Mouse (Mus musculus) neural tube, embryonic 13.5 days (tissue): Measurements from ENCODE around the gene Hspa4. TPM values are rescaled to one million over a fixed set of nuclear protein-coding genes. Genes with fewer than 3 reads are reported as not detected.

ENCODE experiments used
- ATAC-seq: fragments of 200-750 bp; cut with Nextera tagmentation; 2 replicates; pipeline ENCODE4 v1.8.0; 2017; ENCODE audit warnings: low read depth, mild to moderate bottlenecking, moderate TSS enrichment, moderate library complexity
- H3K27ac ChIP-seq: fragments of 300-500 bp; sonication (generic); replicated peaks from 2 replicates; pipeline ENCODE4 v1.5.1; 2015; ENCODE audit warnings: moderate library complexity, mild to moderate bottlenecking, inconsistent platforms
- H3K27me3 ChIP-seq: fragments of 300-500 bp; sonication (generic); 2 replicates; pipeline ENCODE4 v1.6.1; 2015; ENCODE audit warnings: mild to moderate bottlenecking, inconsistent platforms
- H3K36me3 ChIP-seq: fragments of 300-500 bp; sonication (generic); 2 replicates; pipeline ENCODE4 v1.6.1; 2015; ENCODE audit warnings: mild to moderate bottlenecking, inconsistent platforms
- H3K4me1 ChIP-seq: fragments of 300-500 bp; sonication (generic); replicated peaks from 2 replicates; pipeline ENCODE4 v1.6.1; 2015; ENCODE audit warnings: inconsistent platforms
- H3K4me2 ChIP-seq: fragments of 300-500 bp; sonication (generic); 2 replicates; pipeline ENCODE4 v1.6.1; 2015; ENCODE audit warnings: inconsistent platforms, mild to moderate bottlenecking, moderate library complexity
- H3K4me3 ChIP-seq: fragments of 300-500 bp; sonication (generic); 2 replicates; pipeline ENCODE4 v1.5.1; 2015; ENCODE audit warnings: mild to moderate bottlenecking, inconsistent platforms
- H3K9ac ChIP-seq: fragments of 300-500 bp; sonication (generic); 2 replicates; pipeline ENCODE4 v1.6.1; 2015; ENCODE audit warnings: moderate library complexity, mild to moderate bottlenecking, inconsistent platforms
- H3K9me3 ChIP-seq: fragments of 300-500 bp; sonication (generic); 2 replicates; pipeline ENCODE4 v1.6.1; 2016; ENCODE audit warnings: inconsistent platforms
- WGBS: fragments of 180-500 bp; shearing (Covaris S2); methylation state at CpG from one replicate; pipeline ENCODE4 v1.1.7; 2015; 5-methylcytosine and 5-hydroxymethylcytosine counted together
- polyA plus RNA-seq: library from polyadenylated mRNA; unstranded; fragments of >200 nt; fragmentation: Nextera tagmentation; extraction: Ambion mirVana; gene quantifications from 2 replicates; pipeline ENCODE4 v1.2.1, GENCODE M21; 2015

Gene Hspa4
- polyA plus RNA-seq, 1 experiment from 2014 or later, result 56.1 TPM

- no peak overlapping the region for H3K9ac ChIP-seq
- H3K36me3 ChIP-seq, result no peaks in the 10 kb centered on the region
- H3K4me3 ChIP-seq, result no peak overlapping the region
- peaks cover 12% of the 10 kb centered on the region; the same call in 1 of the 2 replicates for H3K4me1 ChIP-seq
- H3K27me3 ChIP-seq, result no peaks in the 10 kb centered on the region
- no peak overlapping the region for H3K27ac ChIP-seq
- ATAC-seq, result no peak
- no peaks in the 10 kb centered on the region for H3K9me3 ChIP-seq
- 79% methylated on average over 9 of the region's 9 CpGs for WGBS
- no peak overlapping the region for H3K4me2 ChIP-seq
Measured at GRCm38 (mm10) chr11:53233590-53233989, 66.7 kb downstream of the Hspa4 start.

GRCm38 (mm10) chr11:53231836-53232235, 68.4 kb downstream of the Hspa4 start:
- WGBS, result 59% methylated on average over 5 of the region's 5 CpGs
- Histone ChIP-seq H3K4me2 (no peak overlapping the region), H3K27me3 (no peaks in the 10 kb centered on the region), H3K27ac (no peak overlapping the region), H3K9me3 (no peaks in the 10 kb centered on the region), H3K36me3 (no peaks in the 10 kb centered on the region), H3K9ac (no peak overlapping the region), H3K4me1 (peaks cover 12% of the 10 kb centered on the region; the same call in 1 of the 2 replicates), H3K4me3 (no peak overlapping the region)
- ATAC-seq, result no peak

- Histone ChIP-seq H3K36me3 (no peaks in the 10 kb centered on the region), H3K9me3 (no peaks in the 10 kb centered on the region; the same call in 1 of the 2 replicates), H3K4me2 (no peak overlapping the region), H3K27ac (no peak overlapping the region), H3K27me3 (no peaks in the 10 kb centered on the region), H3K9ac (no peak overlapping the region), H3K4me1 (peaks cover 12% of the 10 kb centered on the region; the same call in 1 of the 2 replicates), H3K4me3 (no peak overlapping the region)
- ATAC-seq, result no peak
- 65% methylated on average over 3 of the region's 3 CpGs for WGBS
Measured at GRCm38 (mm10) chr11:53229011-53229410, 71.2 kb downstream of the Hspa4 start.

GRCm38 (mm10) chr11:53210876-53211275, 89.4 kb downstream of the Hspa4 start:
- Histone ChIP-seq H3K36me3 (no peaks in the 10 kb centered on the region), H3K4me3 (no peak overlapping the region), H3K4me2 (no peak overlapping the region), H3K4me1 (no peaks in the 10 kb centered on the region), H3K9me3 (no peaks in the 10 kb centered on the region), H3K27ac (no peak overlapping the region), H3K27me3 (no peaks in the 10 kb centered on the region), H3K9ac (no peak overlapping the region)
- WGBS, result 69% methylated on average over 9 of the region's 9 CpGs
- no peak for ATAC-seq

Other genes with a start within 250 kb of the Hspa4 start
- 14.9 and 15.5 TPM in 2 replicates for gene Zcchc10, start 24.2 kb upstream of the Hspa4 start, polyA plus RNA-seq
- gene Aff4, start 50.4 kb upstream of the Hspa4 start, polyA plus RNA-seq, result 43.3 and 55.2 TPM in 2 replicates
- gene Leap2, start 122.7 kb upstream of the Hspa4 start, polyA plus RNA-seq, result not detected in 2 replicates
- 722 and 723 TPM in 2 replicates for gene Uqcrq, start 130.4 kb upstream of the Hspa4 start, polyA plus RNA-seq
- gene Gdf9, start 130.6 kb upstream of the Hspa4 start, polyA plus RNA-seq, result 3.4 and 3.6 TPM in 2 replicates
- not detected in 2 replicates for gene Gm10447, start 156.7 kb upstream of the Hspa4 start, polyA plus RNA-seq
- gene Shroom1, start 156.7 kb upstream of the Hspa4 start, polyA plus RNA-seq, result 1.9 and 3.5 TPM in 2 replicates
- not detected in 2 replicates for gene Gm9837, start 170.0 kb upstream of the Hspa4 start, polyA plus RNA-seq
- not detected in 2 replicates for gene Gm9945, start 179.7 kb upstream of the Hspa4 start, polyA plus RNA-seq
- 0.21 and 0.27 TPM in 2 replicates for gene Sowaha, start 179.8 kb upstream of the Hspa4 start, polyA plus RNA-seq
- gene Sept8, start 218.8 kb upstream of the Hspa4 start, polyA plus RNA-seq, result 21.3 and 24.2 TPM in 2 replicates